Mouse (Mus musculus) myocyte (in vitro differentiated cells): ENCODE data around the gene Tmem178. TPM values are rescaled to one million over a fixed set of nuclear protein-coding genes. Genes with fewer than 3 reads are reported as not detected.

ENCODE experiments used
- H3K27me3 ChIP-seq: one replicate; pipeline ENCODE4 v1.6.1; 2011; ENCODE audit not compliant: control insufficient read depth, insufficient read depth, insufficient read length
- H3K36me3 ChIP-seq: one replicate; pipeline ENCODE4 v1.6.1; 2011; ENCODE audit not compliant: control insufficient read depth, insufficient read depth
- H3K4me2 ChIP-seq: one replicate; pipeline ENCODE4 v1.6.1; 2011; ENCODE audit warnings: low read depth, control low read depth
- H3K4me3 ChIP-seq: one replicate; pipeline ENCODE4 v1.5.1; 2011; ENCODE audit warnings: mild to moderate bottlenecking, control low read depth, moderate library complexity
- H3K79me2 ChIP-seq: one replicate; pipeline ENCODE4 v1.6.1; 2011; ENCODE audit not compliant: control insufficient read depth, insufficient read depth
- H3ac ChIP-seq: one replicate; pipeline ENCODE4 v1.6.1; 2011; ENCODE audit not compliant: control insufficient read depth, insufficient read length
- CEBPB ChIP-seq: IDR thresholded peaks from 2 replicates; pipeline ENCODE4 v1.6.1; 2011; ENCODE audit warnings: mild to moderate bottlenecking, moderate library complexity; ENCODE audit not compliant: poor library complexity, insufficient read depth, severe bottlenecking
- E2F4 ChIP-seq: IDR thresholded peaks from one replicate; pipeline ENCODE4 v1.6.1; 2011; ENCODE audit warnings: mild to moderate bottlenecking, control low read depth, moderate library complexity; ENCODE audit not compliant: insufficient read depth
- MAX ChIP-seq: IDR thresholded peaks from one replicate; pipeline ENCODE4 v1.6.1; 2011; ENCODE audit warnings: low read depth, mild to moderate bottlenecking, control low read depth
- MYOD1 ChIP-seq, 3 experiments: IDR thresholded peaks; one replicate each; pipeline ENCODE4 v1.6.1; 2011; ENCODE audit warnings: control low read depth in 2 of 3, low read depth in 2 of 3, mild to moderate bottlenecking in 2 of 3, moderate library complexity in 1 of 3; ENCODE audit not compliant: insufficient read length in 2 of 3, control insufficient read depth in 1 of 3
- MYOG ChIP-seq, 3 experiments: IDR thresholded peaks; one replicate each; pipeline ENCODE4 v1.6.1; 2011; ENCODE audit warnings: control low read depth in 2 of 3, low read depth in 2 of 3, mild to moderate bottlenecking in 2 of 3; ENCODE audit not compliant: insufficient read length in 2 of 3, control insufficient read depth in 1 of 3, insufficient read depth in 1 of 3
- POLR2A ChIP-seq: IDR thresholded peaks from one replicate; pipeline ENCODE4 v1.6.1; 2011; ENCODE audit warnings: low read depth, mild to moderate bottlenecking, control low read depth, moderate library complexity; ENCODE audit not compliant: insufficient read length
- POLR2AphosphoS2 ChIP-seq: IDR thresholded peaks from one replicate; pipeline ENCODE4 v1.6.1; 2011; ENCODE audit warnings: low read depth, control low read depth; ENCODE audit not compliant: insufficient read length
- REST ChIP-seq: IDR thresholded peaks from one replicate; pipeline ENCODE4 v1.6.1; 2011; ENCODE audit warnings: mild to moderate bottlenecking, control low read depth, moderate library complexity; ENCODE audit not compliant: insufficient read depth, insufficient read length
- SRF ChIP-seq: IDR thresholded peaks from one replicate; pipeline ENCODE4 v1.6.1; 2011; ENCODE audit warnings: low read depth; ENCODE audit not compliant: control insufficient read depth, insufficient read length
- TCF12 ChIP-seq: IDR thresholded peaks from one replicate; pipeline ENCODE4 v1.6.1; 2011; ENCODE audit warnings: mild to moderate bottlenecking, control low read depth; ENCODE audit not compliant: poor library complexity, insufficient read depth, severe bottlenecking
- TCF3 ChIP-seq: IDR thresholded peaks from one replicate; pipeline ENCODE4 v1.6.1; 2011; ENCODE audit warnings: low read depth, control low read depth; ENCODE audit not compliant: insufficient read length
- USF1 ChIP-seq: IDR thresholded peaks from one replicate; pipeline ENCODE4 v1.6.1; 2011; ENCODE audit warnings: low read depth, mild to moderate bottlenecking, control low read depth, moderate library complexity
- polyA plus RNA-seq: library from polyadenylated mRNA; unstranded; fragments of >200 nt; fragmentation: generic; extraction: Trizol; gene quantifications from one replicate; pipeline ENCODE4 v1.2.1, GENCODE M21; 2012; ENCODE audit warnings: missing spikeins

The Tmem178 gene
- polyA plus RNA-seq, 1 experiment: not detected

- Histone ChIP-seq H3K4me2 (no peak overlapping the region), H3K27me3 (peaks cover 23% of the 10 kb centered on the region), H3K36me3 (no peaks in the 10 kb centered on the region), H3K79me2 (no peaks in the 10 kb centered on the region), H3ac (no peak overlapping the region), H3K4me3 (no peak overlapping the region)
- TF ChIP-seq SRF: no peak
- no peak for TF ChIP-seq MYOG (IDR thresholded peaks at IDR 0.05; ENCODE audit: control insufficient read depth in 1 of 3, insufficient read depth in 1 of 3, insufficient read length in 2 of 3, low read depth in 2 of 3)
- TF ChIP-seq TCF3: no peak
- TF ChIP-seq USF1: no peak
- no peak for TF ChIP-seq CEBPB
- TF ChIP-seq MAX: no peak
- no peak for TF ChIP-seq E2F4
These were observed 15.4 kb downstream of the Tmem178 start for GRCm38 (mm10) chr17:80959840-80960239.

- Histone ChIP-seq H3K4me2 (no peak overlapping the region), H3K27me3 (peaks cover 39% of the 10 kb centered on the region), H3K4me3 (no peak overlapping the region), H3K79me2 (no peaks in the 10 kb centered on the region), H3ac (no peak overlapping the region), H3K36me3 (no peaks in the 10 kb centered on the region)
- TF ChIP-seq REST (no peak), USF1 (no peak), MYOD1 (IDR thresholded peaks at IDR 0.05; ENCODE audit: control insufficient read depth in 1 of 3, insufficient read length in 2 of 3, low read depth in 2 of 3) (no peak), CEBPB (no peak), TCF3 (no peak), E2F4 (no peak), POLR2A (no peak), POLR2AphosphoS2 (no peak), MAX (no peak), MYOG (IDR thresholded peaks at IDR 0.05; ENCODE audit: control insufficient read depth in 1 of 3, insufficient read depth in 1 of 3, insufficient read length in 2 of 3, low read depth in 2 of 3) (no peak), SRF (no peak), TCF12 (no peak)
These were observed 23.0 kb downstream of the Tmem178 start for GRCm38 (mm10) chr17:80967475-80967874.

- H3K79me2 ChIP-seq: no peaks in the 10 kb centered on the region
- no peak overlapping the region for H3ac ChIP-seq
- H3K36me3 ChIP-seq: no peaks in the 10 kb centered on the region
- H3K27me3 ChIP-seq: peaks cover 48% of the 10 kb centered on the region
- no peak overlapping the region for H3K4me3 ChIP-seq
- TF ChIP-seq SRF: no peak
- TF ChIP-seq MYOD1 (IDR thresholded peaks at IDR 0.05; ENCODE audit: control insufficient read depth in 1 of 3, insufficient read length in 2 of 3, low read depth in 2 of 3): no peak
- no peak for TF ChIP-seq USF1
- no peak for TF ChIP-seq CEBPB
- no peak for TF ChIP-seq MAX
- TF ChIP-seq MYOG (IDR thresholded peaks at IDR 0.05; ENCODE audit: control insufficient read depth in 1 of 3, insufficient read depth in 1 of 3, insufficient read length in 2 of 3, low read depth in 2 of 3): no peak
- no peak for TF ChIP-seq TCF12
- TF ChIP-seq E2F4: no peak
- no peak for TF ChIP-seq POLR2A
- TF ChIP-seq POLR2AphosphoS2: no peak
- no peak overlapping the region for H3K4me2 ChIP-seq
These were observed 25.5 kb downstream of the Tmem178 start for GRCm38 (mm10) chr17:80969643-80970619.

GRCm38 (mm10) chr17:80970716-80971115 lies 26.3 kb downstream of the Tmem178 start:
- peaks cover 46% of the 10 kb centered on the region for H3K27me3 ChIP-seq
- TF ChIP-seq USF1 (no peak), MYOD1 (IDR thresholded peaks at IDR 0.05; ENCODE audit: control insufficient read depth in 1 of 3, insufficient read length in 2 of 3, low read depth in 2 of 3) (no peak), REST (no peak), TCF12 (no peak), CEBPB (no peak), POLR2A (no peak), MYOG (IDR thresholded peaks at IDR 0.05; ENCODE audit: control insufficient read depth in 1 of 3, insufficient read depth in 1 of 3, insufficient read length in 2 of 3, low read depth in 2 of 3) (no peak), MAX (no peak), TCF3 (no peak), E2F4 (no peak), SRF (no peak), POLR2AphosphoS2 (no peak)
- no peaks in the 10 kb centered on the region for H3K79me2 ChIP-seq
- no peak overlapping the region for H3K4me2 ChIP-seq
- no peak overlapping the region for H3K4me3 ChIP-seq
- no peaks in the 10 kb centered on the region for H3K36me3 ChIP-seq
- no peak overlapping the region for H3ac ChIP-seq

GRCm38 (mm10) chr17:80972891-80973290 lies 28.5 kb downstream of the Tmem178 start:
- Histone ChIP-seq H3K4me2 (no peak overlapping the region), H3ac (no peak overlapping the region), H3K79me2 (no peaks in the 10 kb centered on the region), H3K27me3 (peaks cover 39% of the 10 kb centered on the region), H3K4me3 (no peak overlapping the region), H3K36me3 (no peaks in the 10 kb centered on the region)
- TF ChIP-seq MAX (no peak), TCF12 (no peak), SRF (no peak), CEBPB (no peak), POLR2AphosphoS2 (no peak), MYOD1 (IDR thresholded peaks at IDR 0.05; ENCODE audit: control insufficient read depth in 1 of 3, insufficient read length in 2 of 3, low read depth in 2 of 3) (no peak), REST (no peak), USF1 (no peak), TCF3 (no peak), E2F4 (no peak), POLR2A (no peak), MYOG (IDR thresholded peaks at IDR 0.05; ENCODE audit: control insufficient read depth in 1 of 3, insufficient read depth in 1 of 3, insufficient read length in 2 of 3, low read depth in 2 of 3) (no peak)
